Mouse (Mus musculus) left cerebral cortex, postnatal 10 days (tissue): Measurements from ENCODE around the gene Rab1a. TPM values are rescaled to one million over a fixed set of nuclear protein-coding genes. Genes with fewer than 3 reads are reported as not detected.
"Not testable (repeated sequence)": the region's sequence is repeated elsewhere in the genome, so short reads cannot be mapped to it uniquely, and the experiment has no call there.

Experiments used
- DNase-seq, 2 experiments: peaks; one replicate each; pipeline ENCODE4 v3.0.0; 2021 to 2022; ENCODE audit warnings: low spot score in 2 of 2, mixed read lengths in 1 of 2; ENCODE audit errors: extremely low spot score in 1 of 2
- intact Hi-C: fragments of 180-260 bp; cut with DNase I; formaldehyde crosslinking; loops from one replicate; pipeline ENCODE4 v1.15.1; 2025
- total RNA-seq, 2 experiments: library from RNA; stranded (reverse); gene quantifications; 2 replicates each; pipeline ENCODE4 v1.2.3; 2021

Gene Rab1a
- total RNA-seq, 2 experiments from 2014 or later, result 223 to 228 TPM

GRCm38 (mm10) chr11:20211838-20212237 lies 10.6 kb downstream of the Rab1a start:
- intact Hi-C loops, result no loop called here
- no peak for DNase-seq

GRCm38 (mm10) chr11:20214779-20215178 lies 13.5 kb downstream of the Rab1a start:
- intact Hi-C loops, result no loop called here
- no peak for DNase-seq

GRCm38 (mm10) chr11:20216415-20216814 lies 15.2 kb downstream of the Rab1a start:
- DNase-seq, result no peak
- intact Hi-C loops, result no loop called here

GRCm38 (mm10) chr11:20217227-20217626 lies 16.0 kb downstream of the Rab1a start:
- no peak for DNase-seq
- intact Hi-C loops, result no loop called here

- DNase-seq, intact Hi-C loops: not testable (repeated sequence)
These were observed 20.4 kb downstream of the Rab1a start for GRCm38 (mm10) chr11:20221671-20222070.

GRCm38 (mm10) chr11:20224196-20224595 lies 23.0 kb downstream of the Rab1a start:
- intact Hi-C loops, result no loop called here
- DNase-seq, result no peak

GRCm38 (mm10) chr11:20225938-20226337 lies 24.7 kb downstream of the Rab1a start:
- intact Hi-C loops, result no loop called here
- DNase-seq, result no peak

- intact Hi-C loops, result no loop called here
These were observed 27.4 kb downstream of the Rab1a start for GRCm38 (mm10) chr11:20228666-20229065.

GRCm38 (mm10) chr11:20229311-20229710 lies 28.1 kb downstream of the Rab1a start:
- DNase-seq, result no peak
- intact Hi-C loops, result no loop called here

More at GRCm38 (mm10) chr11:20228666-20229065, 27.4 kb downstream of the Rab1a start:
- peak in 1 of 2 experiments; percentile 16 for DNase-seq

- no peak for DNase-seq
- intact Hi-C loops, result no loop called here
These were observed 29.1 kb downstream of the Rab1a start for GRCm38 (mm10) chr11:20230286-20230685.

GRCm38 (mm10) chr11:20231128-20231878 lies 30.1 kb downstream of the Rab1a start:
- peak; percentile 32 to 74 for DNase-seq
- intact Hi-C loops, result no loop called here

- intact Hi-C loops, result no loop called here
- no peak for DNase-seq
These were observed 31.0 kb downstream of the Rab1a start for GRCm38 (mm10) chr11:20232016-20232755.

- no peak for DNase-seq
- intact Hi-C loops, result no loop called here
These were observed 33.0 kb downstream of the Rab1a start for GRCm38 (mm10) chr11:20234233-20234632.

- DNase-seq, result no peak
- intact Hi-C loops, result no loop called here
These were observed 35.8 kb downstream of the Rab1a start for GRCm38 (mm10) chr11:20237018-20237417.

- intact Hi-C loops, result no loop called here
- no peak for DNase-seq
These were observed 36.7 kb downstream of the Rab1a start for GRCm38 (mm10) chr11:20237976-20238375.

- no peak for DNase-seq
- intact Hi-C loops, result no loop called here
These were observed 38.1 kb downstream of the Rab1a start for GRCm38 (mm10) chr11:20239279-20239861.

GRCm38 (mm10) chr11:20240331-20240730 lies 39.1 kb downstream of the Rab1a start:
- DNase-seq, result no peak
- intact Hi-C loops, result no loop called here

GRCm38 (mm10) chr11:20241311-20241710 lies 40.1 kb downstream of the Rab1a start:
- intact Hi-C loops, result no loop called here

GRCm38 (mm10) chr11:20242366-20243056 lies 41.3 kb downstream of the Rab1a start:
- intact Hi-C loops, result no loop called here
- no peak for DNase-seq

More at GRCm38 (mm10) chr11:20241311-20241710, 40.1 kb downstream of the Rab1a start:
- DNase-seq, result no peak
